Mouse (Mus musculus) spleen, adult 18-20 months (tissue): ENCODE results near the gene Dxo.

ENCODE experiments used
- DNase-seq, 2 experiments: peaks; one replicate each; pipeline ENCODE4 v3.0.0; 2022; ENCODE audit warnings: mixed read lengths in 2 of 2

The Dxo gene

DNA sequence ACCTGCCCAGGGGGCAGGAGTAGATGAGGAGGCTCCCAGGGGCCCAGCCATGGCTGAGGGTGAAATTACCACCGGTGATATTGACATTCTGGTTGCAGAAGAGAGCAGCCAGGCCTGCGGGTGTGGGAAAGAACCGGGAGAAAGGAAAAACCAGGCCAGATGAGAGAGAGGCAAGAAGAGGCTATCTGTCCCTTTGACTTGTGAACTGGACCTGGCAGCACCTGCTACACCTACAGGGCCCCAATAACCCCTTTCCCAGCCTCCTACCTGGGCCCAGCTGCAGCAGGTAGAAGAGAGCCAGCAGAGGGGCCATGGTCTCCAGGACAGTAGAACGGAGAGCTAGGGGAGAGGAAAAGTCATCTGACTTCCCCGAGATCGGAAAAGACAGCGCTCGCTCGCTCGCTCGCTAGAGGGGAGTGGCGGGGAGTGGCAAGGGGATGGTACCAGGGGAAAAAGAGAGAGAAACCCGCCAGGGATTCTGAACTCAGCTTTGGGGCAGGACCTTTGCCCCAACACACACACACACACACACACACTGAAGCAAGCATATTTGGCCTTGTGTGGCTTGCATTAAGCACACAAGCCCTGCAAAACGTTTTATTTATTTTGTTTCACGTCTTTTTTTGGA lies 45.0 kb downstream of the Dxo start, which contains the start of gene Gm20547:
Gm20547 (minus strand) TSS at position 360 of the 628 bp plus-strand sequence.
- no peak for DNase-seq

DNA sequence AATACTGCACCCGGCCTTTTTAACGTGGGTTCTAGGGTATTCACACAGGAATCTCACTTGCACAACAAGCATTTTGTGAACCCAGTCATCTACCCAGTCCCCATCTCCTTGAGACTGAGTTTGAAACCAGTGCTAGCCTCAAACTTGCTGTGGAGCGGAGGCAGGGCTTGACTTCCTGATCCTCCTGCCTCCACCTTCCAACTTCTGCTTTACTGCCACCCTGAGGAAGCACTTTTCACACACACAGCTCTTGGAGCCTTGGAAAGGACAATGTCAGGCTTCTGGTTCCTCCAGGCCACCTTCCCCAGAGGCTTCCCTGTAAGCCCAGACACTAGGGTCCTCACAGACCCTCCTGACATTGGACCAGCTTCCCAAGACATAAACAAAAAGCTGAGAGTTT lies 46.5 kb downstream of the Dxo start:
- no peak for DNase-seq

GRCm38 (mm10) chr17:34884704-34885103 lies 47.9 kb downstream of the Dxo start:
- DNase-seq, result no peak

DNA sequence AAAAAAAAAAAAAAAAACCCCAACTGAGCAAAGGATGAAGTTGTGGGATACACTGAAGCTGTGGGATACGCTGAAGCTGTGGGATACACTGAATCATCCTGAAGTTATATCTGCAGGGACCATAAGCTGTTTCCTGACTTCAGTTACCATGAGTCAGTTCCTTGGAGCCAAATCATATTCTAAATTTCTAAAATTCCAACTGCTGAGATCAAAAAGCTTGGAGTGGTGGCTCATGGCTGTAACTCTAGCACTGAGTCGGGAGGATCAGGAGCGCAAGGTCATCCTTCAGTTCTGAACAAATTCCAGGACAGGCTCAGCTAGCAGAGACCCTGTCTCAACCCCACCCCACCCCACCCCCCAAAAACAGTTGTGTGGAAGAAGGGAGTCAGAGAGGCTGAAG lies 48.8 kb downstream of the Dxo start:
- DNase-seq, result no peak

GRCm38 (mm10) chr17:34887942-34888341 lies 51.1 kb downstream of the Dxo start:
- no peak for DNase-seq
